Mouse (Mus musculus): ENCODE data around the gene Fnip2.

Fnip2 gene

GRCm38 (mm10) chr3:79415929-79416328, 151.7 kb downstream of the Fnip2 start:
- DNase-seq (ENCODE audit: low spot score in 2 of 2) = no peak

GRCm38 (mm10) chr3:79415081-79415480, 152.5 kb downstream of the Fnip2 start:
- DNase-seq (ENCODE audit: low spot score in 2 of 2) = no peak

- no peak for DNase-seq (ENCODE audit: low spot score in 2 of 2)
These were observed 154.1 kb downstream of the Fnip2 start for GRCm38 (mm10) chr3:79413492-79413891.

DNA sequence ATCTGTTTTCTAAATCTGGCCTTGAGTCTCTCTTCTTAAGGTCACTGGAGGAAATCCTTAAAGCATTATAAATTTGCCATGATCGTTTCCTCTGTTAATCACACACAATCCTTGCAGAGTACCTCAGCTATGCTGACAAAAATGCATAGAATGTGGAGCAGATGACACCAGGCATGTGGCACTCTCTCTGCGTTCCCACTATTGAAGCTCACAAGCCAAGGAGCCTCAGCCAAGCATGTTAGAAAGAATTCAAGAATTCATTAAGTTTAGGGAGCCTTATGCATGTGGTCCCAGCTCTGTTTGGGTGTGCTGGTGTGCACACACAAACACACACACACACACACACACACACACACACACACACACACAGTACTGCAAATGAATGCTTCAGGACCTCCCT, 155.9 kb downstream of the Fnip2 start:
- no peak for DNase-seq (ENCODE audit: low spot score in 2 of 2)

DNA sequence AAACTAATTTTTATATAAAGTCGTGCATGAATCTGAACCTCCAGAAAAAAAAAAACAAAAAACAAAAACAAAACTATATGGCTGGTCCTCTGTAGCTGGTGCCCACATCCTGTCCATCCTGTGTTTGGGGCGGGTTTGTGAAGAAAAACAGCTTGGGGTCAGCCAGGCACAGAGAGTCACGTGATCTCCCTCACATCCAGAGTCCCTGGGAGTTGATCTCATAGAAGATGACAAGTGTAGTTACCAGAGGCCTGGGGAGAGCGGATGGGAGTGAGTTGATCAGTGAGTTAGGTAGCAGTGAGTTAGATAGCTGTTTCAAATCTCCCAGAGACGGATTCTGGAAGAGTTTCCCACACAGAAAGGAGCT, 157.0 kb downstream of the Fnip2 start:
- DNase-seq (ENCODE audit: low spot score in 2 of 2) = no peak

- DNase-seq (ENCODE audit: low spot score in 2 of 2) = no peak
These were observed 157.5 kb downstream of the Fnip2 start for GRCm38 (mm10) chr3:79409927-79410628.

DNA sequence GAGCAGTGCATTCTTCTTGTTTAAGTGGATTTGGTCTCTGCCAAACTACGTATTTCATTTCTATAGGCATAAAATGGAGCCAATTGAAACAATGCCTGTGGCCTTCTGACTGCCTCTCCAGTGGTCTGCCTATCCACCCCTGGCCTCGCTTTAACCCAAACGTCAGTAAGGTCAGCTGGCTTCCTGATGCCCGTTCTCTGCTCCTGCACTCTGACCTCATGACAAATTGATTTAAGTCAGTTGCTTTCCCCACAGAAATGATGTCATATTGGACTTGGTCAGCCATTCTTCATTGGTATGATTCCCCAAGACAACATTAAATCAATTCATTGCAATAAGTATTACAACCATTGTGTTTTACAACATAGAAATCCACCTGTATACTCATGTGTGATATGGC, 159.1 kb downstream of the Fnip2 start:
- no peak for DNase-seq (ENCODE audit: low spot score in 2 of 2)

All from spleen, postnatal 14 days (tissue).